Mouse (Mus musculus): ENCODE measurements at regions not wholly inside any gene's neighbourhood (a gene's known extent, or its start where the extent isn't known, plus 50 kb on each side); places are given as distances from the start of the nearest gene placed in this dataset.

DNA sequence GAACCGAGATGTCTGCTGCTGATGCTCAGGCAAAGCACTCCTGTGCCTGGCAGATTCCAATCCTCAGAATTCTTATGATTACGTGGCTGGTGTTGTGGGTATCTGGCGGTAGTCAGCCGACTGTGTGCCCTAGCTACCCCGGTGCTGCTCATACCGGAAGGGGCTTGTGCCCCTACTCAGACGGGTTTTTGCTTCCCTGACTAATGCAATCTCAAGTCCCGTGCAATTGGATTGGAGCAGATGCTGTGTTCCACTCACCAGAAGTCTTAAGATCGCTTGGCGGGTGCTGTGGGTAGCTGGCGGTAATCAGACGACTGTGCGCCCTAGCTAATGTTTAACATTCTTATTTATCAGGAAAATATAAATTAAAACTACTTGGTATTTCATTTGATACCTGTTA lies 385.0 kb upstream of the Robo1 start:
- ATAC-seq (ENCODE audit: insufficient read depth) (no peak), DNase-seq (ENCODE audit: low read depth in 3 of 3, low spot score in 3 of 3) (no peak)
- H3K4me1 ChIP-seq (replicated peaks; ENCODE audit: control insufficient read depth in 2 of 2, insufficient read depth in 2 of 2, low read length in 1 of 2), result no peaks in the 10 kb centered on the region
- no peaks in the 10 kb centered on the region for H3K9me3 ChIP-seq (ENCODE audit: control insufficient read depth, low read length)
- H3K36me3 ChIP-seq (replicated peaks; ENCODE audit: control insufficient read depth, insufficient read depth, low read depth), result no peaks in the 10 kb centered on the region
- no peak for TF ChIP-seq CTCF (IDR thresholded peaks at IDR 0.05; ENCODE audit: low read depth)
- TF ChIP-seq EP300 (IDR thresholded peaks at IDR 0.05; ENCODE audit: low read depth), result no peak
- H3K4me2 ChIP-seq (ENCODE audit: low read depth), result no peak overlapping the region
- H3K27ac ChIP-seq, result no peak overlapping the region
- H3K27me3 ChIP-seq (ENCODE audit: control insufficient read depth, insufficient read depth, low read length), result no peaks in the 10 kb centered on the region
- H3K4me3 ChIP-seq (ENCODE audit: insufficient read depth in 1 of 2, low read depth in 2 of 2, low read length in 2 of 2), result no peak overlapping the region
- no peak overlapping the region for H3K9ac ChIP-seq (replicated peaks)
- 74% methylated on average over 13 of the region's 13 CpGs for WGBS (ENCODE audit: insufficient replicate concordance)

GRCm38 (mm10) chr16:71944165-71944564 lies 363.9 kb upstream of the Robo1 start:
- TF ChIP-seq EP300 (IDR thresholded peaks at IDR 0.05; ENCODE audit: low read depth), result no peak
- TF ChIP-seq CTCF (IDR thresholded peaks at IDR 0.05; ENCODE audit: low read depth), result no peak
- Histone ChIP-seq H3K9ac (replicated peaks) (no peak overlapping the region), H3K9me3 (ENCODE audit: control insufficient read depth, low read length) (no peaks in the 10 kb centered on the region), H3K4me3 (ENCODE audit: insufficient read depth in 1 of 2, low read depth in 2 of 2, low read length in 2 of 2) (no peak overlapping the region), H3K4me1 (replicated peaks; ENCODE audit: control insufficient read depth in 2 of 2, insufficient read depth in 2 of 2, low read length in 1 of 2) (no peaks in the 10 kb centered on the region), H3K27ac (no peak overlapping the region), H3K36me3 (replicated peaks; ENCODE audit: control insufficient read depth, insufficient read depth, low read depth) (no peaks in the 10 kb centered on the region), H3K27me3 (ENCODE audit: control insufficient read depth, insufficient read depth, low read length) (no peaks in the 10 kb centered on the region), H3K4me2 (ENCODE audit: low read depth) (no peak overlapping the region)
- DNase-seq (ENCODE audit: low read depth in 3 of 3, low spot score in 3 of 3), result no peak
- WGBS (ENCODE audit: insufficient replicate concordance), result 55% methylated on average over 2 of the region's 2 CpGs
- ATAC-seq (ENCODE audit: insufficient read depth), result no peak

DNA sequence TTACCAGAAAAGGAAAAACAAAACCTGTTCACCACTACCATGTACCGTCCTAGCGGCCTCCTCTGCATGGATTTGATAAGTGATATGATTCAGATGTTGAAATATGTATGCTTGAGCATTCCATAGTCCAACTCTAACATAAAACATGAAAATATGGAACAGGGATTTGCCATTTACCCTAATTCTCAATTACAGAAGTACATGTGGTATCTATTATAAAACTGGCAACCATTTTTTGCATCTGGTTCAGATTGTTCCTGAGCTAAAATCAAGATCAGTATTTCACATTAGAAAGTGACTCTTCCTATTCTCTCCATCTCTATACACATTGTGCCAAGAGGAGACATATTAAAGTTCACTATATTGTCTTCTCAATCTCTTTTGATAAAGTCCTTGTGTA lies 363.3 kb upstream of the Robo1 start:
- Histone ChIP-seq H3K4me1 (replicated peaks; ENCODE audit: control insufficient read depth in 2 of 2, insufficient read depth in 2 of 2, low read length in 1 of 2) (no peaks in the 10 kb centered on the region), H3K9ac (replicated peaks) (no peak overlapping the region), H3K9me3 (ENCODE audit: control insufficient read depth, low read length) (no peaks in the 10 kb centered on the region), H3K27ac (no peak overlapping the region), H3K27me3 (ENCODE audit: control insufficient read depth, insufficient read depth, low read length) (no peaks in the 10 kb centered on the region), H3K4me2 (ENCODE audit: low read depth) (no peak overlapping the region), H3K36me3 (replicated peaks; ENCODE audit: control insufficient read depth, insufficient read depth, low read depth) (no peaks in the 10 kb centered on the region), H3K4me3 (ENCODE audit: insufficient read depth in 1 of 2, low read depth in 2 of 2, low read length in 2 of 2) (no peak overlapping the region)
- no peak for TF ChIP-seq EP300 (IDR thresholded peaks at IDR 0.05; ENCODE audit: low read depth)
- TF ChIP-seq CTCF (IDR thresholded peaks at IDR 0.05; ENCODE audit: low read depth), result no peak
- DNase-seq (ENCODE audit: low read depth in 3 of 3, low spot score in 3 of 3) (no peak), ATAC-seq (ENCODE audit: insufficient read depth) (no peak)
- 74% methylated on average over 2 of the region's 2 CpGs for WGBS (ENCODE audit: insufficient replicate concordance)

DNA sequence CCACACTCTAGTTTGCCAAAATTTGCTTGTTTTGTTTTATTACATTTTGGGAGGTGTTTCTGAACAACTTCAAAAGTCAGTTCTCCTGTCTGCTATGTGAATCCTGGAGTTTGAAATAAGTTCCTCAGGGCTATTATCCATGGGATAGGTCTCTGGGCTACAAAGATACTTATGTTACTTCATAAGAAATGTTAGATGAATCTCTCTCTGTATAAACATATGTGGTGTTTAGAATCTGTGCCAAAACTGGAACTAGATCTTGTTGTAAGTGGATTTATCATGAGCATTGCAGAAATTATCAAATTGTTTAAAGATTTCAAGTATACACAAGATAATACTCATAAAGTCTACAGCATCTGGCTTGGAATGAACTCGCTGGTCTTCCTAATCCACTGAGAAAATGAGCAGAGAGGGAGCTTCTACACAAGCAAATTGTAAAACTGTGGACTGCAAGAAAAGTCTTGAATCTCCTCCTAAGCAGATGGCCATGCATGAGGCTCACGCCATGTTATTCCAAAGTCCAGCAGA lies 355.2 kb upstream of the Robo1 start:
- H3K4me3 ChIP-seq (ENCODE audit: insufficient read depth in 1 of 2, low read depth in 2 of 2, low read length in 2 of 2), result no peak overlapping the region
- H3K36me3 ChIP-seq (replicated peaks; ENCODE audit: control insufficient read depth, insufficient read depth, low read depth), result no peaks in the 10 kb centered on the region
- no peaks in the 10 kb centered on the region for H3K27me3 ChIP-seq (ENCODE audit: control insufficient read depth, insufficient read depth, low read length)
- H3K27ac ChIP-seq, result no peak overlapping the region
- H3K9me3 ChIP-seq (ENCODE audit: control insufficient read depth, low read length), result no peaks in the 10 kb centered on the region
- TF ChIP-seq EP300 (IDR thresholded peaks at IDR 0.05; ENCODE audit: low read depth), result no peak
- no peak for TF ChIP-seq CTCF (IDR thresholded peaks at IDR 0.05; ENCODE audit: low read depth)
- H3K4me2 ChIP-seq (ENCODE audit: low read depth), result no peak overlapping the region
- H3K4me1 ChIP-seq (replicated peaks; ENCODE audit: control insufficient read depth in 2 of 2, insufficient read depth in 2 of 2, low read length in 1 of 2), result no peaks in the 10 kb centered on the region
- DNase-seq (ENCODE audit: low read depth in 3 of 3, low spot score in 3 of 3) (no peak), ATAC-seq (ENCODE audit: insufficient read depth) (no peak)
- 60% methylated on average over 2 of the region's 2 CpGs for WGBS (ENCODE audit: insufficient replicate concordance)
- no peak overlapping the region for H3K9ac ChIP-seq (replicated peaks)

DNA sequence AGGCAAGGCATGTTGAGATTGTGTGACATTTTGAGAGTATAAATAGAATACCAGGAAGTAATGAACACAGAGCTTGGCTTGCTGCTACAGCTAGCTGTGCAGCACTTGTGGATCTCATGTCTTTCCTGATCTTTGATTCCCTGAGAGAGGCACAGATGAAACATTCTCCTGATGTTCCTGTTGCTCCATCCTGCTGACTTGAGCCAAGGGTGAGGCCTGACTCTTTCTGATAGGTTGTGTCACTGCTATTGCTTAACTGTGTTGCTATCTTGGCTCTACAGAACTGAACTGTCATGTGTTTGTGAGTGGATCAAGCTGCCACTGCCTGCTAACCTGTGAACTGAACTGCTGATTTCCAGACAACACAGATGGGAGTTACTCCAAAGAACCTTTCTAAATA lies 344.5 kb upstream of the Robo1 start:
- no peak for DNase-seq (ENCODE audit: low read depth in 3 of 3, low spot score in 3 of 3)

More for the DNA sequence above, 344.5 kb upstream of the Robo1 start:
- no peaks in the 10 kb centered on the region for H3K4me1 ChIP-seq (replicated peaks; ENCODE audit: control insufficient read depth in 2 of 2, insufficient read depth in 2 of 2, low read length in 1 of 2)
- H3K27ac ChIP-seq, result no peak overlapping the region
- no peak for TF ChIP-seq EP300 (IDR thresholded peaks at IDR 0.05; ENCODE audit: low read depth)
- TF ChIP-seq CTCF (IDR thresholded peaks at IDR 0.05; ENCODE audit: low read depth), result no peak
- H3K4me2 ChIP-seq (ENCODE audit: low read depth), result no peak overlapping the region
- no peak for ATAC-seq (ENCODE audit: insufficient read depth)
- no peak overlapping the region for H3K4me3 ChIP-seq (ENCODE audit: insufficient read depth in 1 of 2, low read depth in 2 of 2, low read length in 2 of 2)
- no peak overlapping the region for H3K9ac ChIP-seq (replicated peaks)
- H3K36me3 ChIP-seq (replicated peaks; ENCODE audit: control insufficient read depth, insufficient read depth, low read depth), result no peaks in the 10 kb centered on the region
- no peaks in the 10 kb centered on the region for H3K9me3 ChIP-seq (ENCODE audit: control insufficient read depth, low read length)
- no peaks in the 10 kb centered on the region for H3K27me3 ChIP-seq (ENCODE audit: control insufficient read depth, insufficient read depth, low read length)
